Mouse (Mus musculus) brain, embryonic 14.5 days (tissue): ENCODE measurements at regions not wholly inside any gene's neighbourhood (a gene's known extent, or its start where the extent isn't known, plus 50 kb on each side); places are given as distances from the start of the nearest gene placed in this dataset.

ENCODE experiments used
- DNase-seq: peaks from one replicate; pipeline ENCODE4 v3.0.0-alpha.2; 2011; ENCODE audit warnings: low read depth
- CTCF ChIP-seq: fragments of 200-500 bp; IDR thresholded peaks from 2 replicates; pipeline ENCODE4 v1.5.1; 2012; ENCODE audit warnings: inconsistent platforms, mild to moderate bottlenecking, moderate library complexity, borderline replicate concordance; ENCODE audit not compliant: insufficient read depth, insufficient read length; ENCODE audit errors: extremely low read depth
- POLR2A ChIP-seq: fragments of 200-500 bp; IDR thresholded peaks from 2 replicates; pipeline ENCODE4 v1.6.1; 2012; ENCODE audit warnings: mild to moderate bottlenecking, inconsistent platforms, borderline replicate concordance; ENCODE audit not compliant: poor library complexity, insufficient read depth, insufficient read length, severe bottlenecking; ENCODE audit errors: extremely low read depth

DNA sequence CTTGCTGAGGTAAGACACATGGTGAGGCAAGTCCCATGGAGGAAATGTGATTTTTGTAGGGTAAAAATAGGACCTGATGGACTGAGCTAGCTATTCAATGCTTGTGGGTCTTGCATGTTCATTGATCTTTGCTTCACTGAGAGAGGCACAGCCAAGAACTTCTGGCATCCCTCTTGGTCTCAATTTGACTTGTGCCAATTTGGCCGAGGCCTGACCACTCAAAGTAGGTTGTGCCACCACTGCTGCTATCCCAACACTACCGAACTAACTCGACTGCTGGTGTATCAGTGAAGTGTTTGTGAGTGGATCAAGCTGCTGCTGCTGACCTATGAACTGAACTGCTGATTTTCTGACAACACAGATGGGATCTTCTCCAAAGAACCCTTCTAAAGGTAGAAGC lies 53.6 kb downstream of the Hsfy2 start:
- TF ChIP-seq POLR2A: no peak
- TF ChIP-seq CTCF: no peak
- no peak for DNase-seq

DNA sequence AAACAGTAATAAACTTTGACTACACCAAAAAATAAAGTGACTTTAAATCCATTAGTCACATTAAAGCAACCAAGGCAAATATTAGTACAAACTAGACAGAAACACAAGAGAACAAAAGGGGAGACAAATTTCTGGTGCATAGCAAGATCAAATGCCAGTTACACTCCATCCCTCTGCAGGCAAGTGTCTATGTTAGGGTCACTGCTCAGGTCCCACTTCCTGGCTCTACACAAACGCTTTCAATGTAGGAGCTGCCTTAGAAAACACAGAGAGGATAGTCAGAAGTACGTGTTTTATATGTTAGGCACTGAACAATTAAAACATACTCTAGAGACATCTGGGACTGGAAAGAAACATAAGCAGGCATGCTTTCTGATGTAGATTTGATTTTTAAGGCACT lies 89.2 kb downstream of the Hsfy2 start:
- TF ChIP-seq POLR2A: no peak
- TF ChIP-seq CTCF: no peak
- no peak for DNase-seq

DNA sequence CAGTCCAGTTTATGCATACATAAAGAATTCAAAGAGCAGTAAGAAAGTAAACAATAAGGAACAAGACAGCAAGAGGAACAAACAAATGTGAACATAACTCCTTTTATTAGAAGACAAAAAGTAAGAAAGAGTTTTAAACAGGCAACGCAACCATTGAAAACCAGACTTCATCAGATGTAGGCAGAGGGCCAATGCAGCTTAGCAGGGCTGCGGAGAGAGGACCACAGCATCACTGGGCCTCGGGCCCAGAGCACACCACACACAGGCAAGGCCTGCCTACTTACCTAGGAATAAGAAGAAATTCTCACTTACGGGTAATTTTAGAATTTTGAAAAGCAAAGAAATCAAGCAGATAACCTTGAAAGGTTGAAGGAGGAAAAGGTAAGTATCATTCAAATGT lies 106.4 kb downstream of the Hsfy2 start:
- DNase-seq: peak; percentile 49
- TF ChIP-seq CTCF (no peak), POLR2A (no peak)
